Mouse (Mus musculus) cerebellum, adult (tissue): ENCODE results near the gene Med25.

Experiments
- ATAC-seq: cut with Nextera tagmentation; 2 replicates; pipeline ENCODE4 v1.9.2; 2017; ENCODE audit warnings: mild to moderate bottlenecking, moderate library complexity, mixed read lengths; ENCODE audit not compliant: insufficient number of reproducible peaks, low FRiP score, low TSS enrichment

Med25 gene

DNA sequence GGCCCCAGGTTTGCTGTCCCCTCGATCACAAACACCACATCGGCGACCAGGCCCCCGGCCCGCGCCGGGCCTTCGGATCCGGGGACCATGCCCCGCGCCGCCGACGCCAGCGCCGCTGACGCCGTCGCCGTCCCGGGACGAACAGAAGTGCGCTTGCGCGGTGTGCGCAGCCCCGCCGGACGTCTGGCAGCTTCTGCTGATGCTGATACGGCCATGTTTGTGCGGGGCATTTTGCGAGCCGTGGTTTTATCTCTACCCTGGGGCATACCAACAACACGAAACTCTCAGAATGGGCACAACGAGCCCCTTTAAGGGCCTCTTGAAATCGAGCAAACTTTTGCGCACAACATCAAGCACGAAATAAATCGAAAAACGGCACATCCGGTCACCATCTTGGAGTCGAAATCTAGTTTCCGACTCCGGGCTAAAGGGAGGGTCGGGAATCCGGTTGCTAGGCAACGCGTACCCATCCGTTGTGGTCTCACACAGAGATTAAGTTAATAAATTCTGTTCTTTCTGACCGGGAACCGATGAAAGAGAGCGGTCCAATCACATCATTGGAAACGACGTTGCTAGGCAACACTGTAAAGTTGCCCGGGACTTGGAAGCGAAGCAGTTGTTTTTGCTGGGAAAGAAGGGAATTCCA lies at the start of gene Med25:
Gene Med25, minus strand, starts transcription at position 437 of the 646 bp plus-strand sequence.
- ATAC-seq: peak; percentile 57; the same call in 1 of the 2 replicates

DNA sequence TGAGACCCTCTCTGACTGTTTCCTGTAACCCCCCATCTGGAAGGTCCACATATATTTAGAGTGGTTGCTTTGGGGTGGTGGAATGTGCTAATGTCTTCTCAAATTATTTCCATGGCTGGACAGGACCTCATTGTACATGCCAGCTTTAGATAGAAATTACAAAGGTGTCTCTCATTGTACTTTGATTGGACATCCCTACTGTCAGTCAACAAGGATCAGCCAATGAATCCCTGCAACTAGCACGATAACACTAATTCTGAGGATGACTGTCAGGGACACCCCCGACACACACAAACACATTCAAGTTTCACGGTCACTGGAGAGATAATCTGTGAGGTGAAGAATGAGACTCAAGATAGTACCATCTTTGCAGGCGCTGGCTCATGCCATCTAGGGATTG lies 46.2 kb upstream of the Med25 start:
- no peak for ATAC-seq

DNA sequence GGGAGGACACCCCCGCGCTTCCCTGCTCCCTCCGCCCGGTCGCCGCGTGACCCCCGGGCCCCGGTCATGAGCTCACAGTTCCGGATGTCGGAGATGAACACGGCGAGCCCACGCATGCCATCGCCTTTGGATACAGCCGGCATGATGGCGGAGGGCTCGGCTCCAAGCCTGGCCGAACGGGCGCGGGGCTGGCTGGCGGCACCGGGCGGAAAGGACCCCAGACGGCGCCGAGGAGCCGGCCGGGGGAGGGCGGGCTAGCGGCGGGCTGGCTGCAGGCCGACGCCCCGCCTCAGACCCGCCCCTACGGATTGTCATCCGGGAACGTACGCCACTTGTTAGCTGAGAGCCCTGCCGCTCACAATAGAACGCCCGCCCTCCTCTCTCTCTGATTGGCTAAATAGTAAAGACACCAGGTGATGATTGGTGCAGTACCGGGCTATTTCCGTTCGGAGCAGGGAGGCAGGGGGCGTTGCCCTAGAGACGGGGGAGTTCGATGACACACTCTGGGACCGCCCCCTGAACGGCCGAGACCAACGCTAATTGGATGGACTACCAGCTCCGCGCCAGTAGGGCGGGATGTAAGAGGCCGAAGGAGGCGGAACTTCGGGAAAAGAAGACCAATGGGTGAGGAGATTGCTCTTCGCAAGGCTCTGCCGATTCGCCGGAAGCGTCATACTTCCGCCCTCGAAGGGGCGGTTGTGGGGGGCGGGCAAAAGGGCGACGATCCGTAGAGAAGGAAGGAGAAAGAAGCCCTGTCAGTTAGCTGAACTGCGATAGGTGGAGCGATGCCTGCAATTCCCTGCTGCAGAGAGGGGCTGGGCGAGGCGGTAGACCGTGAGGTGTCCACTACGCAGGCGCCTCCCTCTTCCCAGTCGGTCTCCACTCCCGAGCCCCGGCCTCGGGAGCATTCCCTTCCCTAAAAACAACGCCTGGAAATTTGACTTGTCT lies 37.0 kb upstream of the Med25 start, which contains the start of gene Ap2a1:
Gene Ap2a1, minus strand, starts transcription at position 293 of the 948 bp plus-strand sequence.
- ATAC-seq: peak; percentile 97

DNA sequence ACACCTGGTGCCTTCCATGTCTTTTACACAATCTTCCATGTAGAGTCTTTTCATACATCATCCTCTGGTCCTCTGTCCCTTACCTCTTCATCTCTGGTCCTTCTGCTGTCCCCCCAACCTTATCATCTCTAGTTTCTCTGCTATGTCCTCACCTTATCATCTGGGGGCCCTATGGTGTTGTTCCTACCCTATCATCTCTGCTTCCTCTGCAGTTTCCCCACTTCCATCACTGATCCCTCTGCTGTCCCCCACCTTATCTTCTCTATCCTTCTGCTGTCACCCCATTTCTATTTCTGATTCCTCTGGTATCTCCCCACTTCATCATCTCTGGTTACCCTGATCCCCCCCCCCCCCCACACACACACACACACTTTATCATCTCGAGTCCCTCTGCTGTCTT lies 36.1 kb upstream of the Med25 start:
- ATAC-seq: no peak

DNA sequence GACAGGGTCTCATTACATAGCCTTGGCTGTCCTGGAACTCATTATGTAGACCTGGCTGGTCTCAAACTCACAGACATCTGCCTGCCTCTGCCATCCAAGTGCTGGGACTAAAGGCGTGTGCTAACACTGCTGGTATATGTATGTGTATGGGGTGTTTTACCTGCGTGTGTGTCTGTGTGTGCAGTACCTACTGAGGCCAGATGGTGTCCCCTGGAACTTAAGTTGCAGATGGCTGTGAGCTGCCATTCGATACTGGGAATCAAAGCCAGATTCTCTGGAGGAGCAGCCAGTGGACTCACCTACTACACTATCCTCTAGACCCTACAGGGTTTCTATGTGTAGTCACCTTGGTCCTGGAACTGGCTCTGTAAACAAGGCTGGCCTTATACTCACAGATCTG lies 33.0 kb upstream of the Med25 start:
- ATAC-seq: no peak

DNA sequence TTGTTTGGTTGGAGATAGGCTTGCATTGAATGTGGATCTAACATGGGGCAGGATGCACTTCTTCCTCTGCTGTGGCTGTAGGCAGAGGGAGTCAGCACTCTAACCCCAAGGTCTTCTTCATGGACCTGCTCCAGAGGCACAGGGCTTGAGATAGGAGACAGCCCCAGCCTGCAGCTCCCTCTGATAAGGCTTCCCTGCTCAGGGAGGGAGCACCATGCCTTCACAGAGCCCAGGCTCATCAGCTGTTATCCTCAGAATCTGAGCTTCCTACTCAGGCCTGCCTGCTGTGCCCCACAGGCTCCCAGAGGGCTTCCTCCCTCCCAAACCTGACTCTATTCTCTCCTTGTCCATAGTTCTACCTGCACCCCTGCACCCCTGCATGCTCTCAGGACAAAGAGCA lies 30.0 kb upstream of the Med25 start:
- ATAC-seq: no peak

DNA sequence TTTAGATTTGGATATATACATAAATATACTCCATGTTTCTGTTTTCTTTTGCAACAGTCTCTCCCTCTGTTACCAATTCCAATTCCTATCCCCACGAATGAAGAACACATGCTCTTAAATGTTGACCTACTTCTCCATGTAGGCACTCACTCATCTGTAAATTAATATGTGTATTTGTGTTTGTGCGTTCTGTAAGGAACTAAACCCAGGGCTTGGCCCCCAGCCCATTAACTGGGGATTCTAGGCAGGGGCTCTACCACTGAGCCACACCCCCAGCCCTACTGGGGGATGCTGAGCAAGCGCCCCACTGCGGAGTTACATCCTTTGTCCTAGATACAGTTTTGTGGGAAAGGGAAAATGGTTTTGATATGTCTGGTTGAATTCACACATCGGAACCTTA lies 26.6 kb upstream of the Med25 start:
- no peak for ATAC-seq

DNA sequence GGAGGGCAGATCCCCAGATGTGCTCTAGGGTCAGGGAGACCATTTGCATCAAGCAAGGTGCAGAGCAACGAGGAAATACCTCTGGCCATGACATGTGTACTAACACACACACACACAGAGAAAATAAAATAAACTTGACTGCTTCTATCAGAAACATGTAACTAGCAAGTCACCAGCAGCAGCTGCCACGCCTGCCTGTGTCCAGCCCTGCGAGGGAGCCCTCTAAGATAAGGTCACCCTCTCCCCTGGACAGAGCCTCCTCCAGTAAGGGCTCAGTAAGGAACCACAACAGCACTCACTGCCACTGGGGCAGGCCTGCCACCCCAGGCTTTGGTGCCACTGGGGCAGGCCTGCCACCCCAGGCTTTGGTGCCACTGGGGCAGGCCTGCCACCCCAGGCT lies 25.7 kb upstream of the Med25 start:
- no peak for ATAC-seq

DNA sequence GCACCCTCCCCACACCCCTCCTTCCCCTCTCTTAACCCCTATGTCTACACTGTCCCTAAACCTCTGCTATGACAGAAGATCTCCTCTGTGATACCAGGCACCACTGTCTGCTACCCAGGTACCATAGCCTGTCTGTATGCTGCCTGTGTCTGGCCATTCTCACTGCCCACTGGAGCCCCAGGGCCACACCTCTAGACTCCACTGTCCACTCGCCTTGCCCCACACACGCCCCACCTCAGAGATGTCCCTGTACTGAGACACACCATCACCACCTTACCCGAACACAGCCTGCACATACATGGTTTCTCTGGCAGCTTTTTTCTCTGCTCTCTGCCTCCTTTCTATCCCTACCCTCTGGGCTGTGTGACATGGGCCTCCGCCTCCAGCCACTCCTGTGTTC lies 24.4 kb upstream of the Med25 start:
- no peak for ATAC-seq

DNA sequence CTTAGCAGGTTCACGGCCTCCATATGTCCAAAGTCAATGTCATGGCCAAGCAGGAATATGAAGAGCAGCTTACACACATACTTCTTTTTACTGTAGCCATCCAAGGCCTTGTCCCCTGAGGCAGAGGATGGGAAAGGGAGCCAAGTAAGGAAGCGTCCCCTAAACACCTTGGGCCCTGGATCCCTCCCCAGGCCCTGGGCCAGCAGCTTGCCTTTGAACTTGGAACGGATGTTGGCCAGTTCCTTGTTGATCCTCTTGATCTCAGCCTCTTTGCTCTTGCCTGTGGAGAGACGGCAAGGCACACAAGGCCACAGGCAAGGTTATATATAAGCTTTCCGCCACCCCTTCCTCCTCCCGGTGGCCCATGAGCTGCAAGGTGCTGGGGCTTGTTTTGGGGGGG lies 23.7 kb upstream of the Med25 start:
- no peak for ATAC-seq

DNA sequence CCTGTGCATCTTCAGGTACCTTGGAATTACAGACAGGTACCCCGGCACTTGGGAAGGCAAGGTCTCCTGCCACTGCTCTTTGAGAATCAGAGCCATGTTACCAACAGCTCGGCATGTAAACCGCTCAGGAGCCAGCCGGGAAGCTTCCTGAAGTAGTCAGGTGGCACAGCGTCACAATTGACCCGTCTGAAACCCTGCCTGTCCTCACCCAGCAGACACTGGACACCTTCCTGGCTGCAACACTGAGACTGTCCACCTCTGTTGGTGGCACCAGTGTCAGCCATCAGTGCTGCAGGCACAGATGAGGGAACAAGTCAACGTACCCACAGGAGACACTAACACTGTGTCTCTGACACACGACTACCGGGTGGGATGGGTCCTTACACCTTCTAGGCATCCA lies 22.8 kb upstream of the Med25 start:
- ATAC-seq: no peak

DNA sequence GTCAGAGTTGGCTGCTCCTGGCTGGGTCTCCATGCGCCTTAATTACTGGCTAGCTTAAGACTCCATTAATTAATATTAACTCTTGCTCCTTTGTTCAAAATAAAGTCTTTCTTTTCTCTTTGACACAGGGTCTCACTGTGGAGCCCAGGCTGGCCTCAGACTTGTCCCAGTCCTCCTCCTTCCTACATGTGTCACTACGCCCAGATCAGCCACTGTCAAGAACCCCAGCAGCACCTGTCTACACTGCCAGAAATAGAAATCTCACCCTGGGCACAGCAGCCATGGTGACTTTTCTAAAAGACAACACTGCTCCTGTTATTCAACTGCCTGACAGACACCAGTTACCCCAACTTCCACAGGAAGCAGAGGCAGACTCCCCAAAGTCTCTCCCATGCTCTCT lies 21.9 kb upstream of the Med25 start:
- no peak for ATAC-seq

DNA sequence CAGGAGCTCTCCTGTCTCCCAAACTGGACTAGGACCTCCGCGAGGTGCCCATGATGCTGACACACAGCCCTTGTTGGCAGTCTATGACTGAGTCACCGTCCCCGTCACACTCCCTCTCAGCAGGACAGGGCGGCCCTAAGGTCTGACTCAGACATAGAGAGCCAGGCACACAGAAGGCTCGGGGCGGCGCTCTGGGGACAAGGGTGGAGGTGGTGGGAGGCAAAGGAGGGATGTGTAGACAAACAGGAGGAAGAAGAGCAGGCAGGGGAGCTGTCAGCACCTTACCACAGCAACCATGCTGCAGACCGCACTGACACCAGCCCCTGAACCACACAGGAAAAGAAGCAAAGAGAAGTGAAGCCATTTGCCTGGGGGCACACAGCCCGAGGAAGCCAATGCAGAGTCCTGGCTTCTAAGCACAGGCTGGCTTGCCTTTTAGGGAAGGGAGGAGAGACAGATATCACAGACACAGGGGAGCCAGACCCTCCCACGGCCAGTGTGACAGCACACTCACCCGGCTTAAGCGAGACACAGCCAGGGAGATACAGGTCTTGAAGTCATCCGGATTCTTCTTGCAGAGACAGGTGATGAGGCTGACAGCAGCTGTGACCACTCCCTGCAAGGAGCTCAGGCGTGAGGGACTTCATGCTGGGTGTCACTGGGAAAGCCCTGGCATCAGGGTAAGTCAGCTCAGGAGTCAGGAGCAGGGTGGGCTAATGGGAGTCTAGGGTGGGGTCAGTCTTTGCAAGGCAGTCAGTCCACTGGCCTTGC lies 16.4 kb upstream of the Med25 start:
- no peak for ATAC-seq

DNA sequence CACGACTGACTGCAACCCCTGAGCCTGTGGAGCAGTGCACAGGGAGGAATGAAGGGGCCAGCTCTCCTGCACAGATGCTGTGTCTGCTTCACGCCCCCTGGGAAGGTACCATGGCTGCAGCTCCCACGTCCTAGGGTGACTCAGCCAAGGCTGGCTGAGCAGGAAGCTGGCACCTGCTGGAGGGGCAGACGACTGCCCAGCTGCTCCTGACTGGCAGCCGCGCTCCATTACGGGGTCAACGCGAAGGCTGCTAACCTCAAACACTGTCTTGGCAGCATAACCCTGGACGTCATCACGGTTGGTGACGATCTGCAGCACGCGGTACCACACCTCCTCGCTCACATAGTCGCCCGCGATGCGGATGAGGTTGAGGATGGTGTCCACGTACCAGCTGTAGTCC lies 12.9 kb upstream of the Med25 start:
- ATAC-seq: no peak

DNA sequence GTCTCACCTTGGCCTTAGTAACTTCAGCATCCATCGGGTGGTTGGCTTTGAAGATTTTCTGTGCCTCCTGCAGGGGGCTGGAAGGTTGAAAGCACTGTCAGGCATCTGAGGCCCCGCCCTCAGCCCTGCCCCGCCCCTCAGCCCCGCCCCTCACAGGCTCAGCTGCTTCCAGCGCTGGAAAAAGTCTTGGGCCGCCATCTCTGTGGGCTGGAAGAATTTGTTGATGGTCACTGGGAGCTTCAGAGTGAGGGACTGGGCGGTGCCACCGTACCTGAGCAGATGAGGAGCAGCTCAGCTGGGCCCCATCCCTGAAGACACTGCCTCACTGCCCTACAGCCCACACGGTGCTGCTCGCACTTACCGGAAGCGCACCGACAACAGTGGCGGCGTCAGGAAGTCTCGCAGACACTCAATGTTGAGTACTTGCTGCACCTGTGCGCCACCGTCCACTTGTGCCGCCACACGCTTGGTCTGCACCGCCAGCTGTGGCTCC lies 8.8 kb upstream of the Med25 start:
- no peak for ATAC-seq

DNA sequence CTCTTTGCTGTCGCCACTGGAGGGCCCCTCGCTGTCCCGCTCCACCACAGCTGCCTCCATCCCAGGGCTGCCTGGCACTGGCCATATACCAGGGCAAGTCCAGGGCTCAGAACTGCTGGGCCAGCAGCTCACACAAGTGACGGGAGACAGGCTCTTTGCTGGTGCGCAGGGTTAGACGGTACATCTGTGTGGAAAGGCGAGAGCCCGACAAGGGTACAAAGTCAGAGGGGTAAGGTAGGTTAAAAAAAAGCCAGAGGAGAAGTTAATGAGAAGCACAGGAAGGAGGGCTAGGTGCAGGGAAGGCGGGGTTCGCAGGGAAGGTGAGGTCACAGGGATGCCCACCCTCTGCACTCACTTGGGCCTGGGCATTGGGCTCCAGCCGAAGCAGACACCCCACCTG lies 8.1 kb upstream of the Med25 start:
- ATAC-seq: no peak

DNA sequence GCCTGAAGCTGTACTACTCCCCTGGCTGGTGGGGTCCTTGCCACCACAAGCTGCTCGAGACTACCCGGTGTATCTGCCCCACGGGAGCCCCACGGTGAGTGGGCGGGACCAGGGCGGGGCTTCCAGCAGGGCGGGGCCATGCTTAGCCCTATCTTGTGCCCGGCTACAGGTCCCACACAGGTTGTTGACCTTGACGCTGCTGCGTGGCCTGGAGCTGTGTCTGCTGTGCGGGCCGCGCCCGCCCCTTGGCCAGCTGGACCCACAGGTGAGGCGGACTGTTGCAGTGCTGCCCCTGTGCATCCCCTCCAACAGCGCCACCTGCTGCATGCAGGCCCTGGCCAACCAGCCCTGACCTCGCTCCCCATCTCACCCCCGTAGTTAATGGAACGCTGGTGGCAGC lies 6.1 kb upstream of the Med25 start:
- no peak for ATAC-seq

DNA sequence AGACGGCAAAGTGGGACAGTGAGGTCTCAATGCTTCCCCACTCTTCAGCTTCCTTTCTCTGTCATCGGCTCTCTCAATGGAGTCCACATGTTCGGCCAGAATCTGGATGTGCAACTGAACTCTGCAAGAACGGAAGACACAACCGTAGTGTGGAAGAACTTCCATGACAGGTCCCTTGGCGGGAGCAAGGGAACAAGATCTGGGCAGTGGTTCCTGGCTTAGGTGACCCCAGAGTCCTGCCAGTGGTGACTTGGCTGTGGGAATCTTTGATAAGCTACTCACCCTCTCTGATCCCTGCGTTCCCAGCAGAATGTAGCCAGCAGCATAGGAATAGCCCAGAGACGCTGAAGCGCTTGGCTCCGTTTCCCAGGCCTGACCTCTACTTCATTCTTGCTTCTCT lies 4.0 kb upstream of the Med25 start:
- no peak for ATAC-seq

DNA sequence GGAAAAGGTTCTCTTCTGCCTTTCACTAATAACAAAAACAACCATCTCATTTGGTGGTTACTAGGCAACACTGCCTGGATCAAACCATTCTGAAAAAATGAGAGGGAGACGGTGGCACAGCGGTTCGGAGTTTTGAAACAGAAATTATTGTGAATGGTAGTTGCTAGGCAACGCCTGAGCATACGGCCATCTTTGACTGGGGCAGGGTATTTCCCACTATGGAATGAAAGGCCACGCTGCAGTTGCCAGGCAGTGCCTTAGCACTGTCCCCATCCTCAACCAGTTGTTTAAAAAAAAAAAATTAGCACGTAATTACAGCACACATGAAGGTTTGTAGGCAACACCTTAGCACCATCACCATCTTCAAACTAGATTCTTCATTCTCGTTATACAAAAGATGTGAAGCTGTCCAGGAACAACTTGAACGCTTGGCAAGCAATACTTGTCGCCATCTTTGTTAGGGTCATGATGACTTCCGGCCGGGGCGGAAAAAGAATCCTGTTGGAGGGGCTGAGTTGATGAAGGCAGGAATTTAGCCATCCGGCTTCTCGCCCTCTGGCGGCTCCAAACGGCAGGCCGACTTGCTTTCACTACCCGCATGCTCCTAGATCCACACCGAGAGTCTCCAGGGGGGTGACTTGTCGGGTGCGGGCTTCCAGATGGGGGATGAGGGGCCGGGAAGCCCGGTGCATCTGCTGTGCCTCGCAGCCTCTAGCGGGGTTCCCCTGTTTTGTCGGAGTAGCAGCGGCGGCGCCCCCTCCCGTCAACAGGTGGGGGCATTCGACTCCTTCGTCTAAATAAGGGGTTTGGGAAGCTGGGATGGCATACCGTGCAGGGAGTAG lies 3.3 kb upstream of the Med25 start, which contains the start of gene Fuz:
Gene Fuz, plus strand, starts transcription at position 487 of the 842 bp plus-strand sequence.
- peak; percentile 53; the same call in 1 of the 2 replicates for ATAC-seq

DNA sequence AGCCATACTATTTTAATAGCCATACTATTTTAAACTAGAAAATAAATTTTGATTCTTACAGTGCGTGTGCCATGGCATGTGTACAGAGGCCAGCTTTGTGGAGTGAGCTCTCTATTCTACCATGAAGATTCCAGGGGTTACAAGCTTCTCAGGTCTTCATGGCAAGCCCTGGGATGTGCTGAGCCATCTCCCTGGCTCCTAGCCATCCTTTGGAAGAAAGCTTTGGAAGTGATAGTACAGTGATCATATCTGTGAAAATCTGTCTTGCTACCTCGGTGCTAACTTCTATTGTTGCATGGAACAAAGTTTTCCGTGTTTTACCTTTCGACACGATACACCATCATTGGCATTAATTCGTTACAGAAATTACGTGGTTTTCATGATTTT lies 2.7 kb upstream of the Med25 start:
- ATAC-seq: no peak
